In the genomic region with DNA sequence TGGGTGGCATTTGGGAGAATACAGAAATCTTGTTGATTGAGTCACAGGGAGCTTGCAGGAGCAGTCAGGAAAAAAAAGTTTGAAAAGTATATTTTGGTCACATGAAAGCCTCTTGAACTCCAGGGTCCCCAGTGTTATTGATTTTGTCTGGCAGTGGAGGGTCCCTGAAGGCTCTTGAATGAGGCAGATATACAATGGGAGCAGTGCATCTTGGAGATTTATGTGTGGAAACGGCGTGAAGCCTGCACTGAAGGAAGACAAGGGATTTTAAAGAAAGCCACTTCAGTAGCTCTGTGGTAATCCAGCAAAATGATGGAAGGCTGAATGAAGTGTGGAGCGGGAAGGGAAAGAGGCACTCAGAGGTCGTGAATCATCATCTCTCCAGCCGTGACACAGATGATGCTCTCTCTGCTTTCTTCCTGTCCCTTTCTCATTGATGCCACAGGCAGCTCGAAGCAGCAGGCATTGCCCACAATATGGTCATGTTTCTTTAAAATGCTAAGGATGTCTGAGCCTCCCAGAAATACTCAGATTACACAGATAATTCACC, we compare ENCODE assay signal across 25 mouse cellular contexts. TPM values are rescaled to one million over a fixed set of nuclear protein-coding genes. Genes with fewer than 3 reads are reported as not detected.
DNase-seq lines count a peak whose midpoint lies in the region; ATAC-seq lines count a peak whose summit lies in the region.
"Had no signal": no experiment of that assay in that cellular context is flagged by ENCODE, and none has a peak within 500 bp of the region (broad histone marks: within the 10 kb centered on the region; RNA-seq: fewer than 3 reads in every experiment).

No protein-coding gene starts in this region.

- H3K27me3 ChIP-seq in midbrain, embryonic 12.5 days: no peaks in the 10 kb centered on the region
- H3K27me3 ChIP-seq in midbrain, embryonic 15.5 days (replicated peaks): no peaks in the 10 kb centered on the region
- no peaks in the 10 kb centered on the region for H3K27me3 ChIP-seq in neural tube, embryonic 14.5 days (ENCODE audit: control insufficient read depth, insufficient read depth, low read length)
- H3K27me3 ChIP-seq: embryonic facial prominence, embryonic 13.5 days; forebrain, embryonic 12.5 days; limb, embryonic 15.5 days; megakaryocyte, embryonic 14.5 days had no signal

- no peak overlapping the region for H3K4me2 ChIP-seq in midbrain, embryonic 12.5 days (replicated peaks)
- H3K4me2 ChIP-seq in midbrain, embryonic 15.5 days: no peak overlapping the region
- no peak overlapping the region for H3K4me2 ChIP-seq in neural tube, embryonic 14.5 days (ENCODE audit: low read depth, low read length)
- H3K4me2 ChIP-seq: embryonic facial prominence, embryonic 13.5 days; forebrain, embryonic 12.5 days; limb, embryonic 15.5 days; lung, embryonic 14.5 days had no signal

- peak; percentile 17 for DNase-seq in embryo, embryonic 10 days (ENCODE audit: low spot score)
- DNase-seq in embryo, embryonic 9.5 days (ENCODE audit: extremely low spot score): no peak
- peak; percentile 40 for DNase-seq in embryo, embryonic 10.5 days (ENCODE audit: low spot score)
- DNase-seq: cerebellum, adult 2 months; cerebellum, postnatal 36 days; gastrocnemius, adult 2 months; heart, postnatal 14 days; kidney, adult 18-20 months; left cerebral cortex, postnatal 4 days; lung, embryonic 14.5 days; right cerebral cortex, postnatal 25 days; thymus, postnatal 14 days had no signal

- WGBS in midbrain, embryonic 12.5 days: 33% methylated on average over 6 of the region's 6 CpGs
- 20% methylated on average over 6 of the region's 6 CpGs for WGBS in midbrain, embryonic 15.5 days
- 12% methylated on average over 6 of the region's 6 CpGs for WGBS in neural tube, embryonic 14.5 days

- no peak overlapping the region for H3K4me3 ChIP-seq in midbrain, embryonic 12.5 days
- no peak overlapping the region for H3K4me3 ChIP-seq in midbrain, embryonic 15.5 days
- H3K4me3 ChIP-seq in neural tube, embryonic 14.5 days (ENCODE audit: low read depth, low read length): no peak overlapping the region
- H3K4me3 ChIP-seq: embryonic facial prominence, embryonic 13.5 days; erythroblast, embryonic 14.5 days; forebrain, embryonic 12.5 days; gastrocnemius, adult 2 months; heart, embryonic 10.5 days; limb, embryonic 15.5 days; megakaryocyte, embryonic 14.5 days; myocyte had no signal

- H3K9ac ChIP-seq in midbrain, embryonic 12.5 days (replicated peaks): no peak overlapping the region
- no peak overlapping the region for H3K9ac ChIP-seq in midbrain, embryonic 15.5 days
- H3K9ac ChIP-seq in neural tube, embryonic 14.5 days (replicated peaks; ENCODE audit: low read depth, low read length): no peak overlapping the region
- H3K9ac ChIP-seq: embryonic facial prominence, embryonic 13.5 days; forebrain, embryonic 12.5 days; limb, embryonic 15.5 days; liver, embryonic 14.5 days; lung, embryonic 14.5 days had no signal

- 0 out of 2 replicates have a peak overlapping the region, but pooled peaks have one; percentile 35 for H3K27ac ChIP-seq in midbrain, embryonic 12.5 days (replicated peaks)
- H3K27ac ChIP-seq in midbrain, embryonic 15.5 days: no peak overlapping the region
- H3K27ac ChIP-seq in neural tube, embryonic 14.5 days (ENCODE audit: low read depth, low read length): no peak overlapping the region
- H3K27ac ChIP-seq: embryonic facial prominence, embryonic 13.5 days; forebrain, embryonic 12.5 days; gastrocnemius, adult 2 months; heart, embryonic 10.5 days; limb, embryonic 15.5 days; liver, embryonic 14.5 days had no signal

- no peaks in the 10 kb centered on the region for H3K36me3 ChIP-seq in midbrain, embryonic 12.5 days
- no peaks in the 10 kb centered on the region for H3K36me3 ChIP-seq in midbrain, embryonic 15.5 days (replicated peaks)
- H3K36me3 ChIP-seq in neural tube, embryonic 14.5 days (ENCODE audit: control insufficient read depth, insufficient read depth, low read length): no peaks in the 10 kb centered on the region
- H3K36me3 ChIP-seq: embryonic facial prominence, embryonic 13.5 days; forebrain, embryonic 12.5 days; heart, embryonic 10.5 days; limb, embryonic 15.5 days had no signal

- H3K9me3 ChIP-seq in midbrain, embryonic 12.5 days: peaks cover 5% of the 10 kb centered on the region
- H3K9me3 ChIP-seq in midbrain, embryonic 15.5 days: no peaks in the 10 kb centered on the region
- no peaks in the 10 kb centered on the region for H3K9me3 ChIP-seq in neural tube, embryonic 14.5 days (ENCODE audit: control insufficient read depth, low read length)
- H3K9me3 ChIP-seq: forebrain, embryonic 12.5 days; limb, embryonic 15.5 days had no signal

- peak; percentile 41; the same call in 1 of the 2 replicates for ATAC-seq in midbrain, embryonic 12.5 days (ENCODE audit: low FRiP score, low read depth)
- ATAC-seq in midbrain, embryonic 15.5 days (replicated peaks): no peak; the same call in 1 of the 2 replicates
- peak; percentile 54; the same call in 1 of the 2 replicates for ATAC-seq in neural tube, embryonic 14.5 days (ENCODE audit: low read depth)
- ATAC-seq in megakaryocyte progenitor cell, adult 5-6 weeks (replicated peaks; ENCODE audit: poor library complexity): no peak
- ATAC-seq: CD4-positive, CD25-positive, alpha-beta regulatory T cell, adult 4 months had no signal

- H3K4me1 ChIP-seq in midbrain, embryonic 12.5 days: no peaks in the 10 kb centered on the region; the same call in 1 of the 2 replicates
- H3K4me1 ChIP-seq in midbrain, embryonic 15.5 days: no peaks in the 10 kb centered on the region
- H3K4me1 ChIP-seq in neural tube, embryonic 14.5 days (ENCODE audit: control insufficient read depth, insufficient read depth, low read length): no peaks in the 10 kb centered on the region
- H3K4me1 ChIP-seq: limb, embryonic 15.5 days; megakaryocyte, embryonic 14.5 days had no signal

RNA-seq across cellular contexts. Expression of gene Deup1, which starts 30.6 kb away (rescaled TPM):
- polyA plus RNA-seq in midbrain, embryonic 12.5 days (2016; fragmentation: Nextera tagmentation; extraction: Ambion mirVana): 0.59 and 1.1 TPM in 2 replicates
- 1.9 and 2.5 TPM in 2 replicates for polyA plus RNA-seq in midbrain, embryonic 15.5 days (2015; fragmentation: Nextera tagmentation; extraction: Ambion mirVana)
- polyA plus RNA-seq in neural tube, embryonic 14.5 days (2014; fragmentation: Nextera tagmentation; extraction: Ambion mirVana): 0.17 and 0.50 TPM in 2 replicates
- not detected in 2 replicates for total RNA-seq in megakaryocyte progenitor cell, adult 5-6 weeks (2015)
- not detected in 2 replicates for total RNA-seq in megakaryocyte progenitor cell, adult 5-6 weeks (2017)
- total RNA-seq: gastrocnemius, adult 2 months had no signal
- polyA plus RNA-seq: myocyte had no signal

RNA-seq across cellular contexts. Expression of gene Slc36a4, which starts 51.2 kb away (rescaled TPM):
- polyA plus RNA-seq in midbrain, embryonic 12.5 days (2016; fragmentation: Nextera tagmentation; extraction: Ambion mirVana): 18.9 and 20.6 TPM in 2 replicates
- polyA plus RNA-seq in midbrain, embryonic 15.5 days (2015; fragmentation: Nextera tagmentation; extraction: Ambion mirVana): 28.7 and 33.0 TPM in 2 replicates
- polyA plus RNA-seq in neural tube, embryonic 14.5 days (2014; fragmentation: Nextera tagmentation; extraction: Ambion mirVana): 36.5 and 57.4 TPM in 2 replicates
- total RNA-seq in megakaryocyte progenitor cell, adult 5-6 weeks (2015): 10.7 and 11.5 TPM in 2 replicates
- 11.0 and 12.6 TPM in 2 replicates for total RNA-seq in megakaryocyte progenitor cell, adult 5-6 weeks (2017)

Comparison
In these comparisons a context has a peak if more than half of its experiments do, and no peak if none do; other contexts are left out.
1. ATAC-seq: peak in midbrain, embryonic 12.5 days (single experiment) and neural tube, embryonic 14.5 days (single experiment); none in midbrain, embryonic 15.5 days (single experiment) and megakaryocyte progenitor cell, adult 5-6 weeks (single experiment).